Mouse (Mus musculus): ENCODE results near the gene Fgfbp3. TPM values are rescaled to one million over a fixed set of nuclear protein-coding genes. Genes with fewer than 3 reads are reported as not detected.
"Not testable (repeated sequence)": the region's sequence is repeated elsewhere in the genome, so short reads cannot be mapped to it uniquely, and the experiment has no call there.

Gene Fgfbp3
- 6.4 and 7.8 TPM in 2 replicates for polyA plus RNA-seq (2015; fragmentation: Nextera tagmentation; extraction: Ambion mirVana)

GRCm38 (mm10) chr19:36919466-36919865 lies at the start of gene Fgfbp3:
Fgfbp3 (minus strand) TSS chr19:36919615.
- no peak for ATAC-seq (ENCODE audit: borderline replicate concordance, extremely low read depth, low FRiP score, low TSS enrichment)

GRCm38 (mm10) chr19:36962544-36963260 lies 43.3 kb upstream of the Fgfbp3 start:
- ATAC-seq (ENCODE audit: borderline replicate concordance, extremely low read depth, low FRiP score, low TSS enrichment); H3K4me2 ChIP-seq; H3K4me3 ChIP-seq; H3K9me3 ChIP-seq; H3K27me3 ChIP-seq; H3K27ac ChIP-seq; H3K9ac ChIP-seq; H3K4me1 ChIP-seq: not testable (repeated sequence)
- WGBS: 84% methylated on average over 6 of the region's 6 CpGs
- peaks cover 52% of the 10 kb centered on the region for H3K36me3 ChIP-seq

More at GRCm38 (mm10) chr19:36919466-36919865, at the start of gene Fgfbp3:
- peak within 1 kb of the TSS; percentile 81 for H3K4me3 ChIP-seq
- H3K4me1 ChIP-seq: peaks cover 19% of the 10 kb centered on the region
- H3K9ac ChIP-seq: peak within 1 kb of the TSS; percentile 72
- 11% methylated on average over 12 of the region's 12 CpGs for WGBS
- no peaks in the 10 kb centered on the region for H3K9me3 ChIP-seq
- no peaks in the 10 kb centered on the region for H3K27me3 ChIP-seq
- H3K4me2 ChIP-seq: peak within 1 kb of the TSS; percentile 79
- no peaks in the 10 kb centered on the region for H3K36me3 ChIP-seq
- H3K27ac ChIP-seq: peak within 1 kb of the TSS; percentile 95

GRCm38 (mm10) chr19:36961320-36961719 lies 41.9 kb upstream of the Fgfbp3 start:
- Histone ChIP-seq H3K4me2 (no peak overlapping the region), H3K9me3 (no peaks in the 10 kb centered on the region), H3K4me1 (no peaks in the 10 kb centered on the region), H3K27ac (no peak overlapping the region), H3K36me3 (peaks cover 48% of the 10 kb centered on the region), H3K9ac (no peak overlapping the region), H3K4me3 (no peak overlapping the region), H3K27me3 (no peaks in the 10 kb centered on the region)
- ATAC-seq (ENCODE audit: borderline replicate concordance, extremely low read depth, low FRiP score, low TSS enrichment): no peak
- 88% methylated on average over 1 of the region's 1 CpGs for WGBS

- 85% methylated on average over 4 of the region's 4 CpGs for WGBS
- Histone ChIP-seq H3K4me1 (no peaks in the 10 kb centered on the region), H3K9me3 (no peaks in the 10 kb centered on the region), H3K4me2 (no peak overlapping the region), H3K27ac (no peak overlapping the region), H3K27me3 (no peaks in the 10 kb centered on the region), H3K9ac (no peak overlapping the region), H3K36me3 (peaks cover 29% of the 10 kb centered on the region; the same call in 1 of the 2 replicates), H3K4me3 (no peak overlapping the region)
- no peak for ATAC-seq (ENCODE audit: borderline replicate concordance, extremely low read depth, low FRiP score, low TSS enrichment)
Observed at GRCm38 (mm10) chr19:36958331-36958730, 38.9 kb upstream of the Fgfbp3 start.

DNA sequence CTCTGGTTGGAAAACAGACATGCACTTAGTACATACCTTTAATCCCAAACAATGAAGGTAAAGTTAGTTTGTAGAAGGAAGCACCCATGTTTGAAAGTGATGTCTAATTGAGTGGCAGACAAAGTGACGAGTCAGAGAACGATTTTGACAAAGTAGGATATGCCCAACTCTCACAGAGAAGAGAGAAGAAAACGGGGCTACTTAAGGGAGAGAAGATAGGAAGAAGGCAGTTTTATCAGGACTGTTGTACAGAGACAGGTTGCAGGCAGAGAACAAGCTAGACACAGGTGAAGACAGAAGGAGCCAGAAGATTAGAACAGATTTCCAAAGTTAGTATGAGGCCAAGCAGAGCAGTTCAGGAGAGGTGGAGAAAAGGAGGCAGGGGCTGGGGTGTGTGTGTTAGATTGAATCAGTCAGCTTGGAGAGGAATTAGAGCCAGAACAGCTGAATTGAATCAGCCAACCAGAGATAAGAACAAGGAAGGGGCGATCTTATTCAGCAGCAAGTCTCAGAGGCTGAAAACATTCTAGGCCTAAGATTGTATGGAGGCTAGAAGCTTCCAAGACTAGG lies 34.3 kb upstream of the Fgfbp3 start:
- Histone ChIP-seq H3K9ac (no peak overlapping the region), H3K4me2 (no peak overlapping the region), H3K4me1 (no peaks in the 10 kb centered on the region), H3K36me3 (peaks cover 9% of the 10 kb centered on the region; the same call in 1 of the 2 replicates), H3K27ac (no peak overlapping the region), H3K9me3 (no peaks in the 10 kb centered on the region), H3K27me3 (no peaks in the 10 kb centered on the region), H3K4me3 (no peak overlapping the region)
- ATAC-seq (ENCODE audit: borderline replicate concordance, extremely low read depth, low FRiP score, low TSS enrichment): no peak
- WGBS: 66% methylated on average over 4 of the region's 4 CpGs

DNA sequence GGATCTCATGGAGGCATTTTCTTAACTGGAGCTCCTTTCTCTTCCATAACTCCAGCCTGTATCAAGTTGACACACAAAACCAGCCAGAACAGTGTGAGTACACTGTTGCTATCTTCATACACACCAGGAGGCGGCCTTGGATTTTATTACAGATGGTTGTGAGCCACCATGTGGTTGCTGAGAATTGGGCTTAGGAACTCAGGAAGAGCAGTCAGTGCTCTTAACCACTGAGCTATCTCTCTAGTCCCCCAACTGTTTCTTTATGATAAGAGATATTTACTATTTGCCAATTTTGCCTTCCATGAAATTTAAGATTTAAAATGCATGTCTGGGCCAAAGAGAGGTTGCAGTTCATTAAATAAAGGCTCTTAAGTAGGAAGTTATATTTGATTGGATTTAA lies 20.6 kb upstream of the Fgfbp3 start:
- no peak overlapping the region for H3K27ac ChIP-seq
- no peaks in the 10 kb centered on the region for H3K9me3 ChIP-seq
- H3K4me3 ChIP-seq: no peak overlapping the region
- H3K4me2 ChIP-seq: no peak overlapping the region
- no peaks in the 10 kb centered on the region for H3K36me3 ChIP-seq
- H3K4me1 ChIP-seq: peaks cover 3% of the 10 kb centered on the region; the same call in 1 of the 2 replicates
- H3K27me3 ChIP-seq: no peaks in the 10 kb centered on the region
- 85% methylated on average over 1 of the region's 1 CpGs for WGBS
- ATAC-seq (ENCODE audit: borderline replicate concordance, extremely low read depth, low FRiP score, low TSS enrichment): no peak
- H3K9ac ChIP-seq: no peak overlapping the region

GRCm38 (mm10) chr19:36938008-36938407 lies 18.6 kb upstream of the Fgfbp3 start:
- H3K9ac ChIP-seq: no peak overlapping the region
- H3K4me1 ChIP-seq: peaks cover 3% of the 10 kb centered on the region; the same call in 1 of the 2 replicates
- H3K27ac ChIP-seq: no peak overlapping the region
- no peak for ATAC-seq (ENCODE audit: borderline replicate concordance, extremely low read depth, low FRiP score, low TSS enrichment)
- H3K4me2 ChIP-seq: no peak overlapping the region
- H3K36me3 ChIP-seq: no peaks in the 10 kb centered on the region
- no peaks in the 10 kb centered on the region for H3K27me3 ChIP-seq
- no peak overlapping the region for H3K4me3 ChIP-seq
- H3K9me3 ChIP-seq: no peaks in the 10 kb centered on the region

GRCm38 (mm10) chr19:36936285-36936684 lies 16.9 kb upstream of the Fgfbp3 start:
- Histone ChIP-seq H3K27me3 (no peaks in the 10 kb centered on the region), H3K4me3 (no peak overlapping the region), H3K27ac (no peak overlapping the region), H3K4me2 (no peak overlapping the region), H3K36me3 (no peaks in the 10 kb centered on the region), H3K4me1 (peaks cover 3% of the 10 kb centered on the region; the same call in 1 of the 2 replicates), H3K9me3 (no peaks in the 10 kb centered on the region), H3K9ac (no peak overlapping the region)
- 71% methylated on average over 4 of the region's 4 CpGs for WGBS
- ATAC-seq (ENCODE audit: borderline replicate concordance, extremely low read depth, low FRiP score, low TSS enrichment): no peak

DNA sequence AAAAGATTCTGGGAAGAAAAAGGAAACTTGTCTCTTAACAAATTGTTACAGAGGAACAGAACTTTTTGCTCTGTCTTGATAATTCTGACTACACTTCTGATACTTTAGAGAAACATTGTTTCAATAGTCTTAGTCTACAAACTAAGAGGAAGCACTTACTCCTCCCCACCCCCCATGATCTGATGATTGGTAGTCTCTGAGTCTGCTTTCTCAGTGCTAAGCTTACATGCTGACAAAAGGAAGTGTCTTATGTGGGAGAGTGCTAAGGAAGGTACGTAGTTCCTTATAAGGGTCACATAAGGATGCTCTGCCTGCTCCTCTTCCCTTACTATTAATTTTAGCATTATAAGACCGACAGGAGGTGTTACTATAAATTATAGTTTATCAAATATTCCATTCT lies 13.2 kb upstream of the Fgfbp3 start:
- WGBS: 76% methylated on average over 2 of the region's 2 CpGs
- H3K9ac ChIP-seq: no peak overlapping the region
- peaks cover 10% of the 10 kb centered on the region for H3K4me1 ChIP-seq
- no peak overlapping the region for H3K27ac ChIP-seq
- H3K9me3 ChIP-seq: no peaks in the 10 kb centered on the region
- no peaks in the 10 kb centered on the region for H3K27me3 ChIP-seq
- no peak for ATAC-seq (ENCODE audit: borderline replicate concordance, extremely low read depth, low FRiP score, low TSS enrichment)
- H3K4me3 ChIP-seq: no peak overlapping the region
- H3K36me3 ChIP-seq: no peaks in the 10 kb centered on the region
- no peak overlapping the region for H3K4me2 ChIP-seq

- no peak overlapping the region for H3K27ac ChIP-seq
Observed at GRCm38 (mm10) chr19:36932097-36932496, 12.7 kb upstream of the Fgfbp3 start.

GRCm38 (mm10) chr19:36929816-36930215 lies 10.4 kb upstream of the Fgfbp3 start:
- Histone ChIP-seq H3K4me3 (no peak overlapping the region), H3K36me3 (no peaks in the 10 kb centered on the region), H3K9ac (no peak overlapping the region), H3K27me3 (no peaks in the 10 kb centered on the region), H3K9me3 (no peaks in the 10 kb centered on the region), H3K4me1 (peaks cover 26% of the 10 kb centered on the region), H3K27ac (no peak overlapping the region), H3K4me2 (no peak overlapping the region)
- ATAC-seq (ENCODE audit: borderline replicate concordance, extremely low read depth, low FRiP score, low TSS enrichment): no peak

More at GRCm38 (mm10) chr19:36932097-36932496, 12.7 kb upstream of the Fgfbp3 start:
- Histone ChIP-seq H3K27me3 (no peaks in the 10 kb centered on the region), H3K9me3 (no peaks in the 10 kb centered on the region), H3K4me2 (no peak overlapping the region), H3K4me1 (peaks cover 14% of the 10 kb centered on the region), H3K36me3 (no peaks in the 10 kb centered on the region), H3K9ac (no peak overlapping the region), H3K4me3 (no peak overlapping the region)
- ATAC-seq (ENCODE audit: borderline replicate concordance, extremely low read depth, low FRiP score, low TSS enrichment): no peak

DNA sequence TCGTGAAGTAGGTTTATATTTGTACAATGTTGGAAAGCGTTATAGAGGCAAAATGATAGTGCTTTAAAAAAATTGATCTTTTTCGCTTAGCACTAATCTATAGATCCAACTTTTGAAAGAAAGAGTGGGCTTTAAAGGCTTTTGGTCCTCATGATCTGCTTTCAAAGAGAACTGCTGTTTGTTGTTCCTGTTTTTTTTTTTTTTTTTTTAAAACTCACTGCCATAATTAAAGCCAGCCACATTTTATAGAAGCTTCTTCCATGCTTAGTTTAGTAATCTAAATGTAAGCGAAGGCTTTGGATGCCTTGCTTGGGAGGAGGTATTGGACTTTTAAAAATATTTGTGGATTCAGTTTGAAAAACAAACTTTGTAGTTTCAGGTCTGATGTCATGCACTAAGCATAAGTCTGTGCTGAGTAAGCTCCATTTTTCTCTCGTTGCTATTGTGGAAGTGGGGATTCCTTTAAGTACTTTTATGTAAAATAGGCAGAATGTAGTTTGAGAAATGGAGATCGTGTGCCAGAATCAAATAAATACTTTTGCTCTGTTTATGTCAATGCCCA lies 8.5 kb upstream of the Fgfbp3 start:
- Histone ChIP-seq H3K36me3 (no peaks in the 10 kb centered on the region), H3K4me3 (no peak overlapping the region), H3K9me3 (no peaks in the 10 kb centered on the region), H3K4me1 (peaks cover 33% of the 10 kb centered on the region), H3K27ac (no peak overlapping the region), H3K27me3 (no peaks in the 10 kb centered on the region), H3K9ac (no peak overlapping the region), H3K4me2 (peak overlapping the region; percentile 79; the same call in 1 of the 2 replicates)
- no peak for ATAC-seq (ENCODE audit: borderline replicate concordance, extremely low read depth, low FRiP score, low TSS enrichment)
- WGBS: 78% methylated on average over 6 of the region's 6 CpGs

Data from lung, embryonic 15.5 days (tissue).